Mouse (Mus musculus) adrenal gland, adult 2 months (tissue): ENCODE measurements around the gene Pir. TPM values are rescaled to one million over a fixed set of nuclear protein-coding genes. Genes with fewer than 3 reads are reported as not detected.

ENCODE experiments used
- DNase-seq: peaks from one replicate; pipeline ENCODE4 v3.0.0; 2021
- polyA plus RNA-seq: library from polyadenylated mRNA; depleted of rRNA; stranded (reverse); fragments of >200 nt; gene quantifications from 2 replicates; pipeline ENCODE4 v1.2.3, GENCODE M21; 2012
- total RNA-seq, 2 experiments: library from RNA; stranded (reverse); gene quantifications; 2 replicates each; pipeline ENCODE4 v1.2.3; 2021

The Pir gene
- total and polyA plus RNA-seq, 3 experiments, result 2.2 to 6.9 (median 5.6) TPM

DNA sequence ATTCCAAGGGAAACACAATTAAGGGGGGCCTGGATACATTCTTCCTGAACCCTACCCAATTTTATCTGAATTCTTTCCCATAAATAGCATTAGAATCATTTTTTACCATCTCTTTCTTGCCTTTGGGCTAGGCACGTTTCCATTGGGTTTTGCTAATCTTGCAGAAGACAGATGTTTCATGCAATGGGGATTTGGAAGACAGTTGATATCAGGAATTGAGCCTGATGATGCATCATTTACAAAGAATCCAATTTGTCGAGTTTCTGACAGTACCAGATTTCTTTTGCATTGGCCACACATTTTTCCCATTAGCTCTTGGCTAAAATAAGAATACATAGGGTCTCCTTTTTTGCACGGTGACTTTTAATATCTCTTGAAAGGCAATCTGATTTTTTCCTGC, 61.6 kb downstream of the Pir start:
- no peak for DNase-seq

DNA sequence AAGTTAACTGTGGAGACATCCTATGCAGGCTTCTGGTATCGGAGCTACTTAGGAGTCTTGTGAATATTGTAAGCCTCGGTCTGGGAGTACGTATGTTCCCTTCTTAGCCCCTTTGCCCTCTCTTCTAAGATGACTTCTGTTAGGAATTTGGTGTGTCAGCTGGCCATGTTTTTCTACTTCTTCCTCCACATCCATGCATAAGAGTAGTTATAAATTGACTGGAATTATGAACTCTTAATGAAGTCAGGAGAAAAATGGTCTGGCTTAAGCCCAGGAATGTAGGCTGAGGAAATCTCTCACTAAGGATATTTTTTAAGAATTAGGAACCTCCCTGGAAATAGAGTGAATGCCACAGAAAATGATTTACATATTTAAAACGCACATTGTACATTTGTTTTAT, 69.4 kb downstream of the Pir start:
- DNase-seq, result no peak

GRCm38 (mm10) chrX:164345359-164345938, 76.3 kb downstream of the Pir start:
- DNase-seq, result no peak

DNA sequence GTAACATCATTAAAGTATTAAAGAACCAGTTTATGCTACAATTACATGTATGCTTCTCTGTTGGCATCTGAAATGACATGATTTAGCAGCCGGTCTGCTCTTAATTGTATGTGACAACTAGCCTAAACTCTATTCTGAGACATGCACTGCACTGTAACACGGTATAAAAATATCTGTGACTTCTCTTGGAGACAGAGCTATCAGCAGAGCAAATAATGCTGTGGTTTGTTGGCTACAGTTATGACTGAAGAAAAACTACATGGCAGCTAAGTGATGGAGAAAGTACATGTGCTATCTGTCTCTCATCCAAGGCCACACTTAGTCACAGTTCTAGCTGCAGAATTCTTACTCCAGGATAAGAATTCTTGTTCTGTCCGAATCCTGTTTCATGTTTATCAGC, 79.8 kb downstream of the Pir start:
- no peak for DNase-seq

- no peak for DNase-seq
Measured at GRCm38 (mm10) chrX:164365153-164365865, 96.1 kb downstream of the Pir start.

GRCm38 (mm10) chrX:164370576-164370975, 101.4 kb downstream of the Pir start:
- no peak for DNase-seq

DNA sequence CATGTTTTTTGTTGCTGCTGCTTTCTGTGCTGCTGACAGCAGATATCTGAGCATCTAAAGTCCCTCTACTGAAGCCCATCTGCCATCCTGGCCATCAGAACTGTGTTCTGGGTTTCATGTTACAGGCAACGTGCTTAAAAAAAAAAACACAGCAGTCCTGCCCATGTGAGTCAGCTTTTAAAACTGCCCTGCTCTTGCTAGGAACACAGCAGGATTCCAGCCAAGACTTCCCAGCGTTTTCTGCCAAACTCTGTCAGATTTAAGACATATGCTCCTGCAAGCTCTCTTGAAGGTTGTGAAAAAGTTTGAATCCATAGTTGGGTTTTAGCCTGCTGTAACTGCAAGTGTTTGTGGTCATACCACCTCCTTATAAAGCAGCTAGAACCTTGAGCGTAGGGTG, 103.9 kb downstream of the Pir start, which contains the start of gene Vegfd:
Gene Vegfd (plus strand): TSS at position 298 of the 400 bp plus-strand sequence.
- DNase-seq, result peak; percentile 76

DNA sequence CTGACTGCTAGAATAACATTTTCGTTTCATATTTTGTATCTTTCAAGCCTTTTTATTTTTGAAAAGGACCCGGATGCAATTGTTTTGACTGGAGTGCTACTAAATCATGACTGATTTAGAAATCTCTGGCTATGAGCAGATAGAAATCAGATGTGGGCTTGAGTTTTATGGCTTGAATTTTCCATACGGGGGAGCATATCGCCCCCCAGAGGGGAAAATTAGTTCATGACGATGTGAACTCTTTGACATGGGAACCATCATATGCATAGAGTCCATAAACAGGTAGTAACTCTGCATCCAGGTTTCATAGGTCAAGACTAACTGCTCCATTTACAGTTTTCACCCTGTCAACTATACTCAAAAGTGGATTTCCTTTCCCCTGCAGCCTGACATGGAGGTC, 105.4 kb downstream of the Pir start:
- DNase-seq, result peak; percentile 28

GRCm38 (mm10) chrX:164379721-164380120, 110.5 kb downstream of the Pir start:
- DNase-seq, result no peak

GRCm38 (mm10) chrX:164381618-164382408, 112.6 kb downstream of the Pir start:
- peak; percentile 90 for DNase-seq

DNA sequence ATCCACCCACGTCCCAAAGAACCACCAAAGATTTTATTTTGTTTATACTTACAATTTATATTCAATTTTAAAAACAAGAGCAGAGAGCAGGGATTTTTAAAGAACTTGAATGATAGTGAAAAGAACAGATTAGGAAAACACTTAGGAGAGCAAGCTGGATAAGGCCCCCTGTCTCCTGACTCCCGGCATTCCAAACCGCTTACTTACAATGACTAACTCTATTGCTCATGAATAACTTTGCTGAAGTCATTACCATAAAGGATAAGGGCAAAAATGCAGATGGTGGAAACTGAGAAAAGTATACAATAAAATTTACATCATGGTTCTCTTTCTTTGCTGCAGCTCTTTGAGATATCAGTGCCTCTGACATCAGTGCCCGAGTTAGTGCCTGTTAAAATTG, 124.9 kb downstream of the Pir start:
- no peak for DNase-seq

GRCm38 (mm10) chrX:164398456-164398855, 129.3 kb downstream of the Pir start:
- DNase-seq, result no peak

GRCm38 (mm10) chrX:164405080-164405649, 136.0 kb downstream of the Pir start:
- no peak for DNase-seq

- no peak for DNase-seq
Measured at GRCm38 (mm10) chrX:164406133-164407022, 137.2 kb downstream of the Pir start.

DNA sequence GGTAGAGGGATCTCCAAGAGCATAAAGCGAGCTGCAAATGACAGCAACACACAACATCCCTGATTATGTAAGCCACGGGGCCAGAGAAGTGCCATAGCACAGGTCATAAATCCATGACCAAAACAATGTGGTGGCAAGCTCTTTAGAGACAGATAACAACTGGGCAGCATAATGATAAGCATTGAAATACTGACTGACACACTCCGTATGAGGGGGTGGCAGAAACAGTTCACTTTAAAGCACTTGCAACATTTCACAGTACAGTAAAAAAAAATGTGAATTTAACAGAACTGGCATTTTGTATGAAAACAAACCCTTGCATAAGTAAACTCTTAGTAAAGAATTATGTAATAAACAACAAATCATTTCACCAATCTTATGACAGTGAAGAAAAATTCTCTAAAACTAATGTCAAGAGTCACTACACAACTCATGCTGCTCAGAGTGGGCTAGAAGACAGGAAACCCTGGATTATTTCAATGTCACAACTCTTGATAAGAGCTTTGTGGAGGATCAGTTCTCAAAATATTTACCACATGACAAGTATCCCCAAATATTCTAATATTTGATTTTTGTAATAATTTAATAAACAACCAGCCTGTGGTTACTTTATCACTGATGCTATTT, 139.2 kb downstream of the Pir start:
- DNase-seq, result no peak

DNA sequence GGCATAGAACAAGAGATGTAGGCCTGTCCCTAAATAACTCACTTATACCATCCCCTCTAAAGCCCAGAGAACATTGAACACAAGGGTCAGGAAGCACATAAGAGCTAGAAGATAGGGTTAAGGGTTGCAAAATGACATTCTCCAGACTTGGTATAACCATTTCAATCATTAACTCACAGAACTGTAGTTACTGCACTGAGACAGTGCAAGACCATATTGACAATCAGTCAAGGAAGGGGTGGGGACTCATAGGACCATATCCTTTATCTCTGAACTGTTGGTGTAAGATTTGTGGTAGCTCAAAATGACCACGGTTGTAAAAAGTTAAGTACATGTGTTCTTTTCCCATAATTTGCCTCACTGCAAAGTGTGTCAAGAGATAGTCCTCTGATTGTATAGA, 141.4 kb downstream of the Pir start:
- no peak for DNase-seq

- no peak for DNase-seq
Measured at GRCm38 (mm10) chrX:164416803-164417202, 147.6 kb downstream of the Pir start.

DNA sequence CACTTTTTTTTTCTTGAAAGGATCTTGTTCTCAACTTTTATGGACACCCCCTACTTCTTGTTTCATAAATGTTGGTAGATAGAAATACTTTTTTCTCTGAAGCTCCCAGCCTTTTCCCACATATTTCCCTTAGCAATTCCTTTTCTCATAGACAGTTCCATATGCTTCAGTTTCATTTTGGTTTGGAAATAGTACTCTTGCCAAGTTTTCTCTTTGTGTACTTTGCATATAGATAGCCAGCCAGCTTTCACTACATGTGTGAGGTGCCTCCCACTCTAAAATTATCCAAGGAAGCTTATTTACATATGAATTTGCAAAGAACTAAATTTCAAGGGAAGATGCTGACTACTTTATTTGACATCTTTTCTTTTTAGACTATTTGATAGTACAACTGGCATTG, 148.8 kb downstream of the Pir start:
- DNase-seq, result no peak

DNA sequence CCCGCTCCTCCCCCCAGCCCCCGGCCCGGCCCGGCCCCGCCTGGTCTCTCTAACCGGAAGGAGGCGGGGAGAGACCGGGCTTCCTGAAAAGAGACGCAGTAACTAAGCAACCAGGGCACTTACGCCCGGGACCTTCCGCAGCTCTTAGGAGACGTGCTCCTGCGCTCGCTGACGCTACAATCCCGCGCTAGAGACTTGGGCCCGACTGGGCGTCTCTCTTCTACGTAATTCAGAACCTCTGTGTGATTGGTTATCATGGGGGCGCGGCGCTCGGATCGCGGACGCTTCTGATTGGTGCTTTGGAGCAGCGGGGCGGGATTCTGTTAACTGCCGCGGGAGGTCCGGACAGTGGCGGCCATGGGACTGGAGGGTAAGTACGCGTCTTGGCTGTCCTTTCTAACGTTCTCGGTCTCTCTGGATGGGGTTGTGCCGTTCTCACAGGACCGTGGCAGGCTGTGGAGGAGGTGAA, 150.3 kb downstream of the Pir start, which contains the start of gene Piga:
Gene Piga (plus strand): TSS at position 317 of the 469 bp plus-strand sequence.
- peak; percentile 94 for DNase-seq

GRCm38 (mm10) chrX:164419955-164420354, 150.8 kb downstream of the Pir start:
- no peak for DNase-seq

- DNase-seq, result no peak
Measured at GRCm38 (mm10) chrX:164420518-164420917, 151.3 kb downstream of the Pir start.
